Mouse (Mus musculus) midbrain, embryonic 12.5 days (tissue): Measurements from ENCODE around the gene Icos. TPM values are rescaled to one million over a fixed set of nuclear protein-coding genes. Genes with fewer than 3 reads are reported as not detected.

ENCODE experiments used
- ATAC-seq: fragments of 200-750 bp; cut with Nextera tagmentation; 2 replicates; pipeline ENCODE4 v1.8.0; 2017; ENCODE audit warnings: low read depth, moderate TSS enrichment, moderate library complexity; ENCODE audit not compliant: low FRiP score
- H3K27ac ChIP-seq: fragments of 300-500 bp; sonication (generic); replicated peaks from 2 replicates; pipeline ENCODE4 v1.5.1; 2016; ENCODE audit warnings: mild to moderate bottlenecking
- H3K27me3 ChIP-seq: fragments of 300-500 bp; sonication (generic); 2 replicates; pipeline ENCODE4 v1.6.1; 2016; ENCODE audit warnings: mild to moderate bottlenecking
- H3K36me3 ChIP-seq: fragments of 300-500 bp; sonication (generic); 2 replicates; pipeline ENCODE4 v1.6.1; 2016
- H3K4me1 ChIP-seq: fragments of 300-500 bp; sonication (generic); 2 replicates; pipeline ENCODE4 v1.6.1; 2016
- H3K4me2 ChIP-seq: fragments of 300-500 bp; sonication (generic); replicated peaks from 2 replicates; pipeline ENCODE4 v1.6.1; 2016; ENCODE audit warnings: mild to moderate bottlenecking, moderate library complexity
- H3K4me3 ChIP-seq: fragments of 300-500 bp; sonication (generic); 2 replicates; pipeline ENCODE4 v1.5.1; 2016; ENCODE audit warnings: mild to moderate bottlenecking
- H3K9ac ChIP-seq: fragments of 300-500 bp; sonication (generic); replicated peaks from 2 replicates; pipeline ENCODE4 v1.6.1; 2016; ENCODE audit warnings: mild to moderate bottlenecking, moderate library complexity
- H3K9me3 ChIP-seq: fragments of 300-500 bp; sonication (generic); 2 replicates; pipeline ENCODE4 v1.6.1; 2016; ENCODE audit warnings: mild to moderate bottlenecking
- WGBS: fragments of 180-500 bp; shearing (Covaris S2); methylation state at CpG from one replicate; pipeline ENCODE4 v1.1.7; 2016; 5-methylcytosine and 5-hydroxymethylcytosine counted together
- polyA plus RNA-seq: library from polyadenylated mRNA; unstranded; fragments of >200 nt; fragmentation: Nextera tagmentation; extraction: Ambion mirVana; gene quantifications from 2 replicates; pipeline ENCODE4 v1.2.1, GENCODE M21; 2016

Icos gene
- 0.09 TPM in 1 of 2 replicates, not detected in the other for polyA plus RNA-seq

GRCm38 (mm10) chr1:60977641-60978040, at the start of gene Icos:
Gene Icos, plus strand, starts transcription at chr1:60977927.
- Histone ChIP-seq H3K4me3 (no peak within 1 kb of the TSS), H3K4me2 (no peak within 1 kb of the TSS)

GRCm38 (mm10) chr1:60929036-60929435, 48.7 kb upstream of the Icos start:
- Histone ChIP-seq H3K36me3 (no peaks in the 10 kb centered on the region), H3K27me3 (no peaks in the 10 kb centered on the region), H3K4me3 (no peak overlapping the region), H3K9me3 (no peaks in the 10 kb centered on the region), H3K4me2 (no peak overlapping the region), H3K4me1 (no peaks in the 10 kb centered on the region), H3K9ac (no peak overlapping the region), H3K27ac (no peak overlapping the region)
- 97% methylated on average over 3 of the region's 3 CpGs for WGBS
- ATAC-seq, result no peak

More at GRCm38 (mm10) chr1:60977641-60978040, at the start of gene Icos:
- H3K4me1 ChIP-seq, result no peaks in the 10 kb centered on the region
- no peak within 1 kb of the TSS for H3K27ac ChIP-seq
- H3K27me3 ChIP-seq, result no peaks in the 10 kb centered on the region
- ATAC-seq, result no peak
- 85% methylated on average over 6 of the region's 6 CpGs for WGBS
- H3K36me3 ChIP-seq, result no peaks in the 10 kb centered on the region
- H3K9me3 ChIP-seq, result no peaks in the 10 kb centered on the region
- H3K9ac ChIP-seq, result no peak within 1 kb of the TSS

DNA sequence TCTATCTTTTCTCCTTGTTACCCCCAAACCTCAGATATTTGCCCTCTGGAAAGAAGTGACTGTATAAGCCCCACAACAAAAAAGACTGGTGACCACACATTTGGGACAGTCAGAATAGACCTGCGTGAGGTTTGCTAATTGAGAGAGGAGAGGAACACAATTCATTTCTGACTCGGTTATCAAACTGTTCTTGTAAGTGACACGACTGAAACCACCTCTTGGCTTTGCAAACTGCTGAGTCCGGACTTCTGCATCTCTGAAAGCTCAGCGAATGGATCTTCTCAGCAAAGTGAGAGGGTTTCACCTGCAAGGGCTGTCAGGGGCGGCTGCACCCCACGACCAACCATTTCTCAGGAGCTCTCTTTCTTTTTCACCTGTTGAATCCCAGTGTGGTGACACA, 47.3 kb upstream of the Icos start:
- no peak for ATAC-seq
- H3K27ac ChIP-seq, result no peak overlapping the region
- H3K36me3 ChIP-seq, result no peaks in the 10 kb centered on the region
- H3K27me3 ChIP-seq, result no peaks in the 10 kb centered on the region
- no peaks in the 10 kb centered on the region for H3K9me3 ChIP-seq
- H3K9ac ChIP-seq, result no peak overlapping the region
- H3K4me3 ChIP-seq, result no peak overlapping the region
- no peaks in the 10 kb centered on the region for H3K4me1 ChIP-seq
- 90% methylated on average over 7 of the region's 7 CpGs for WGBS
- no peak overlapping the region for H3K4me2 ChIP-seq

- no peak overlapping the region for H3K9ac ChIP-seq
- 0 out of 2 replicates have a peak, but pooled peaks cover 3% of the 10 kb centered on the region for H3K4me1 ChIP-seq
- H3K4me3 ChIP-seq, result no peak overlapping the region
- ATAC-seq, result no peak
- H3K27me3 ChIP-seq, result no peaks in the 10 kb centered on the region
- WGBS, result 53% methylated on average over 8 of the region's 8 CpGs
- no peak overlapping the region for H3K27ac ChIP-seq
- H3K9me3 ChIP-seq, result no peaks in the 10 kb centered on the region
- no peaks in the 10 kb centered on the region for H3K36me3 ChIP-seq
- H3K4me2 ChIP-seq, result 0 out of 2 replicates have a peak overlapping the region, but pooled peaks have one; percentile 0
Measured at GRCm38 (mm10) chr1:60935968-60936581, 41.7 kb upstream of the Icos start.

GRCm38 (mm10) chr1:60936963-60937711, 40.6 kb upstream of the Icos start:
- no peak overlapping the region for H3K9ac ChIP-seq
- no peak overlapping the region for H3K27ac ChIP-seq
- ATAC-seq, result no peak
- 0 out of 2 replicates have a peak, but pooled peaks cover 3% of the 10 kb centered on the region for H3K4me1 ChIP-seq
- H3K4me3 ChIP-seq, result no peak overlapping the region
- H3K36me3 ChIP-seq, result no peaks in the 10 kb centered on the region
- no peaks in the 10 kb centered on the region for H3K9me3 ChIP-seq
- 83% methylated on average over 6 of the region's 6 CpGs for WGBS
- H3K4me2 ChIP-seq, result no peak overlapping the region
- no peaks in the 10 kb centered on the region for H3K27me3 ChIP-seq

- 0 out of 2 replicates have a peak, but pooled peaks cover 3% of the 10 kb centered on the region for H3K4me1 ChIP-seq
- no peak overlapping the region for H3K27ac ChIP-seq
- no peak overlapping the region for H3K4me3 ChIP-seq
- no peaks in the 10 kb centered on the region for H3K27me3 ChIP-seq
- ATAC-seq, result no peak
- no peak overlapping the region for H3K9ac ChIP-seq
- WGBS, result 85% methylated on average over 2 of the region's 2 CpGs
- H3K36me3 ChIP-seq, result no peaks in the 10 kb centered on the region
- no peak overlapping the region for H3K4me2 ChIP-seq
- no peaks in the 10 kb centered on the region for H3K9me3 ChIP-seq
Measured at GRCm38 (mm10) chr1:60938256-60938655, 39.5 kb upstream of the Icos start.

DNA sequence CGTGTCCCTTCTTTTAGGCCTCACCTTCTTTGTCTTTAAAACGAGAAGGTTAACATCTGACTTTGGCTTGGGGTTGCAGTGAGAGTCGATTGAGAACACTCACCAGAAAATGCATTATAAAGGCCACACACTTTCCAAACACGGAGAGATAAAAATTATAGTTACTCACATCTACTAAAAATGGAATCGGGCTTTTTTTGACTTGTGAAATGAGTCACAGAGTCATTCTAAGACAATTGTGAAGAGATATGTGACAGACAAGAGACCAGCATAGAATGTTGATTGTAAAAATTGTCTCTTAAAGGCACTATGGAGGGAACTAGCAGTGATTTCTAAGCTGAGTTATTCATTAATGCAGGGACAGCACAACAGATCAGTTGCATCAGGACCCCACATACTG, 38.8 kb upstream of the Icos start:
- Histone ChIP-seq H3K9ac (no peak overlapping the region), H3K9me3 (no peaks in the 10 kb centered on the region), H3K36me3 (no peaks in the 10 kb centered on the region), H3K4me3 (no peak overlapping the region), H3K27ac (no peak overlapping the region), H3K4me1 (0 out of 2 replicates have a peak, but pooled peaks cover 3% of the 10 kb centered on the region), H3K4me2 (no peak overlapping the region), H3K27me3 (no peaks in the 10 kb centered on the region)
- no peak for ATAC-seq
- WGBS, result 83% methylated on average over 5 of the region's 5 CpGs

DNA sequence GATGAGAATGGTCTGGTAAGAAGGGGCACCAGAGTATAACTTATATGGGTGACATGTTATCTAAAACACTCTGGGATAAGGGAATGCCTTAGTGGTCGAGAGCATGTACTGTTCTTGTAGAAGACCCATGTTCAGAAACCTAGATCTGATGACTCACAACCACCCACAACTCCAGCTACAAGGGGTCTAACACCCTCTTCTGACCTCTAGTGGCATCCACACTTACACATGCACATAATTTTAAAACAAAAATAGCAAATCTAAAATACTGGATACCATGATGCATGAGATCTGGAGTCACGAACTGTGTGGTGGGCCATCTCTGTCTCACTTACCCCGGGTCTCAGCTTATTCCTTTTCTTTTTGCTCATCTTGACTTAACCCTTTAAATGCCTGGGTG, 37.7 kb upstream of the Icos start:
- 80% methylated on average over 3 of the region's 3 CpGs for WGBS
- no peak for ATAC-seq

GRCm38 (mm10) chr1:60940620-60941019, 37.1 kb upstream of the Icos start:
- Histone ChIP-seq H3K27me3 (no peaks in the 10 kb centered on the region), H3K4me2 (no peak overlapping the region), H3K9ac (no peak overlapping the region), H3K4me1 (0 out of 2 replicates have a peak, but pooled peaks cover 3% of the 10 kb centered on the region), H3K9me3 (no peaks in the 10 kb centered on the region), H3K27ac (no peak overlapping the region), H3K4me3 (no peak overlapping the region), H3K36me3 (no peaks in the 10 kb centered on the region)
- WGBS, result 94% methylated on average over 1 of the region's 1 CpGs
- ATAC-seq, result no peak

More for the DNA sequence above, 37.7 kb upstream of the Icos start:
- H3K4me3 ChIP-seq, result no peak overlapping the region
- H3K36me3 ChIP-seq, result no peaks in the 10 kb centered on the region
- H3K27ac ChIP-seq, result no peak overlapping the region
- H3K4me1 ChIP-seq, result 0 out of 2 replicates have a peak, but pooled peaks cover 3% of the 10 kb centered on the region
- no peaks in the 10 kb centered on the region for H3K27me3 ChIP-seq
- no peak overlapping the region for H3K9ac ChIP-seq
- no peak overlapping the region for H3K4me2 ChIP-seq
- H3K9me3 ChIP-seq, result no peaks in the 10 kb centered on the region

GRCm38 (mm10) chr1:60941056-60942048, 36.4 kb upstream of the Icos start:
- WGBS, result 95% methylated on average over 5 of the region's 5 CpGs
- ATAC-seq, result no peak
- Histone ChIP-seq H3K4me3 (no peak overlapping the region), H3K27me3 (no peaks in the 10 kb centered on the region), H3K27ac (no peak overlapping the region), H3K9me3 (no peaks in the 10 kb centered on the region), H3K4me2 (no peak overlapping the region), H3K36me3 (no peaks in the 10 kb centered on the region), H3K4me1 (no peaks in the 10 kb centered on the region), H3K9ac (no peak overlapping the region)

DNA sequence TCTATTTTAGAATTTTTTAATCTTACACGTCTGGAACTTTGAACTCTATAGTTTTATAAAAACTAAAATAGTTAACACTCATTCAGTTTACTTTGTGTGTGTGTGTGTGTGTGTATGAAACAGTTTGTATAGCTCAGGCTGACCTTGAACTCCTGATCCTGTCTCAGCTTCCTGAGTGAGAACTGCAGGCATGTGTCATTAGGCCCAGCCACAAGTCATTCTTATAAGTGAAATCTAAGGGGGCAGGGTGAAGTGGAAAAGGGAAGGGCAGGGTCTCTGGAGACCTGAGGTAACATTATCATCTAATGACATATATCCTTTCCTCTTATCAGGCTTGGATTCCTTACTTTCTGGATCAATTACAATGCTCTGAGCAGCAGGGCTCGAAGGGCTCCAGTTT, 34.8 kb upstream of the Icos start:
- WGBS, result 79% methylated on average over 2 of the region's 2 CpGs
- Histone ChIP-seq H3K4me1 (no peaks in the 10 kb centered on the region), H3K27me3 (no peaks in the 10 kb centered on the region), H3K9ac (no peak overlapping the region), H3K4me3 (no peak overlapping the region), H3K4me2 (no peak overlapping the region), H3K9me3 (no peaks in the 10 kb centered on the region), H3K27ac (no peak overlapping the region), H3K36me3 (no peaks in the 10 kb centered on the region)
- ATAC-seq, result no peak
